Mouse (Mus musculus): ENCODE results near the gene Cdiptos.

DNA sequence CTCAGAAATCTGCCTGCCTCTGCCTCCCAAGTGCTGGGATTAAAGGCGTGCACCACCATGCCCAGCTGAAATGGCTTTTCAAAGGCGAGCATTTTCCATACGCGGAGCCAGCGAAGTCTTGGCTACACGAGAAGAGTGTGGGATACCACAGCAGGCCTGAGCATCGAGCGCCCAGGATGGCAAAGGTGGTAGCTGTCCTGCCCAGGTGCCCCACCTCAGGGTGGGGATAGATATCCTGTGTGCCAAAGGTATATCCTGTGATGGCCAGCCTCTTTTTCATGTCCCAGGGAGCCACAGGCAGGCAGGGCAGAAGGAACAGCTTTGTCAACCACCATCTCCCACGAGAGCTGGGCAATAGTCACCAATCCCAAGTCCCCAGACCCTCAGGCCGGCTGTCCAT lies 36.9 kb upstream of the Cdiptos start:
- no peak for TF ChIP-seq POLR2A (IDR thresholded peaks at IDR 0.05; ENCODE audit: insufficient read depth, low read length)
- TF ChIP-seq EP300 (IDR thresholded peaks at IDR 0.05; ENCODE audit: insufficient read depth, low read depth, low read length), result no peak
